Mouse (Mus musculus): ENCODE measurements around the gene Txndc16. TPM values are rescaled to one million over a fixed set of nuclear protein-coding genes. Genes with fewer than 3 reads are reported as not detected.

Txndc16 gene
- 0.23 and 4.6 TPM in 2 replicates for polyA plus RNA-seq (2012; ENCODE audit: low replicate concordance)

GRCm38 (mm10) chr14:45220090-45220956 lies at the start of gene Txndc16:
Txndc16 (minus strand) TSS chr14:45220328.

GRCm38 (mm10) chr14:45219281-45220089 lies 643 bp downstream of the Txndc16 start, which contains the start of gene Gpr137c:
Gpr137c (plus strand) TSS chr14:45219717.

Other genes starting within 250 kb of the Txndc16 start
- gene Ptger2, start 232.1 kb downstream of the Txndc16 start, polyA plus RNA-seq (2012; ENCODE audit: low replicate concordance), result 0.08 and 0.55 TPM in 2 replicates
- gene Gpr137c, start 611 bp downstream of the Txndc16 start, polyA plus RNA-seq (2012; ENCODE audit: low replicate concordance), result 0.42 and 1.5 TPM in 2 replicates
- 1.3 and 3.3 TPM in 2 replicates for gene Ero1l, start 98.4 kb upstream of the Txndc16 start, polyA plus RNA-seq (2012; ENCODE audit: low replicate concordance)
- gene Psmc6, start 109.5 kb upstream of the Txndc16 start, polyA plus RNA-seq (2012; ENCODE audit: low replicate concordance), result 2.4 and 6.9 TPM in 2 replicates
- gene Styx, start 130.8 kb upstream of the Txndc16 start, polyA plus RNA-seq (2012; ENCODE audit: low replicate concordance), result 313 and 314 TPM in 2 replicates
- gene Gnpnat1, start 184.6 kb upstream of the Txndc16 start, polyA plus RNA-seq (2012; ENCODE audit: low replicate concordance), result 1.1 and 6.8 TPM in 2 replicates